Mouse (Mus musculus) ES-CJ7 (cell line): ENCODE measurements around the gene Klc1.
A peak's percentile ranks its signal among the peaks of the same experiment; 100 is the strongest.

Experiments
- DNase-seq: peaks from one replicate; pipeline ENCODE4 v3.0.0; 2011; ENCODE audit warnings: low read depth, low spot score

Gene Klc1

DNA sequence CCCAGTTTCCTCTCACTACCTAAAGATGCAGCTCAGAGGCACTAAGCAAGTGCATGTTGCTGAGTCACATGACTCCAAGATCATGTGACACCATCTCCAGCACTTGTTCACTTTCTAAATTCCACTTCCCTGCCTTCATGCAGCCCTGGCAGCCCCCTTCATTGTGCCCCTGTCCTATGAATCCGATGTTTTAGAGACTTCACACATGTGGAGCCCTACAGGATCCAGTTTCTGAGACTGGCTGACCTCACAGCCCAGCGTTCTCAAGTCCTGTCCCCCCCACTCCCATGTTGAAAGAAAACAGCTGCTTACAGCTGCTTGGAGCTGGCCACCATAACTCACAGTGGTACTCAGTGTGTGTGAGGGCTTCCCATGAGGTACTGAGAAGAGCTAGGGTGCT is 15.2 kb upstream of the Klc1 start:
- peak; percentile 69 for DNase-seq

DNA sequence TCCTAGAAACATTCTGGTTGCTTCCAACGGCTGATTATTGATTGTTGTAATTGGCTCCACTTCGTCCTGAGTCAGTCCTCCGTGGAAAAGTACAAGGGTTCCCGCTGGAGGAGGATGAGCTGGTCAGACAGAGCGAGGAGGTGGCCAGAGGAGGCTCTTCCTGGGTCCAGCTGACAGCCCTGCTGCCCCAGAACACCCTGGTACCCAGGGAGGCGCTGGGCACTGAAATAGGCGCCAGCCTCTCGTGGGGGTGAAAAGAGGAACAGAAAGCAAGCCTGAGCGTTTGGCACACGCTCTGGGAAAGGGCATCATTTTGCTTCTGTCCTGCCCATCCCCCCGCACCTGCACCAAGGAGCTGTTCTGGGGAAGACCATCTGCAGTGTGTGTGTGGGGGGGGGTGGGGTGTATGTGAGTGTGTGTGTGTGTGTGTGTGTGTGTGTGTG is 14.6 kb upstream of the Klc1 start:
- DNase-seq: no peak

DNA sequence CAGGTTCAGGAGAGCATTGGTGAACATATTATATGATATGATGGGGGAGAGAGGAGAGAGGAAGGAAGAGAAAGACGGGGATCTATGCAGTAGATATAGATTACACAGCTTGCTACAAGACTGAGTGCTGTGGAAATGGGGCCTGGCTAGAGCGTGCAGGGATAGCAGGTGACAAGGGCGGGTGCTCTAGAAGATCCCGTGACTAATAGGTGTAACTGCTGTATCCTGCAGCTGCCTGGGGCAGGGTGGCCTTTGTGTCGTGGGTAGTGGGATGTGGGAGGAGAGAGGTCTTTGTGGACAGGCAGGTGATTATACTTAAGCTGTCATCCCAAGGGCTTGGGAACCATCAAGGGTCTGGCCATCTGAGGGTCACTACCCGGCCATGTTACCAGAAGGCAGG is 13.4 kb upstream of the Klc1 start:
- no peak for DNase-seq

DNA sequence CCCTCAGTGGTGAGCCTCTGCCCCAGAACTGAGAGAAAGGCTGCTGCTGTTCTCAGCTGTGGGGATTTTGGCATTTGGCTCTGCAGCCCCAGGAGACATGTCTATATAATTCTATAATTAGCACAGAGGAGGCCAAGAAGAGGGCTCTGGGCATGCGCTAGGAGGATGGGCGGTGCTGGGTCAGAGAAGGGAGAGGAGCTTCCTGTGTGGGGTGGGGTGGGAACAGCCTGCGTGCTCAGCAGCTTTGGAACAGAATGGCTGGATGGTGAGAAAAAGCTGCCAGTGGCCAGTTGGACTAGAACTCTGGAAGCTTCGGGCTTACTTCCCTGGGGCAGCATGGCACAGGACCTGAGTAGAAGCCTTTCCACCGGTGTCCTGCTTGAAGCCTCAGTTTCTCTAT is 12.6 kb upstream of the Klc1 start:
- DNase-seq: no peak

DNA sequence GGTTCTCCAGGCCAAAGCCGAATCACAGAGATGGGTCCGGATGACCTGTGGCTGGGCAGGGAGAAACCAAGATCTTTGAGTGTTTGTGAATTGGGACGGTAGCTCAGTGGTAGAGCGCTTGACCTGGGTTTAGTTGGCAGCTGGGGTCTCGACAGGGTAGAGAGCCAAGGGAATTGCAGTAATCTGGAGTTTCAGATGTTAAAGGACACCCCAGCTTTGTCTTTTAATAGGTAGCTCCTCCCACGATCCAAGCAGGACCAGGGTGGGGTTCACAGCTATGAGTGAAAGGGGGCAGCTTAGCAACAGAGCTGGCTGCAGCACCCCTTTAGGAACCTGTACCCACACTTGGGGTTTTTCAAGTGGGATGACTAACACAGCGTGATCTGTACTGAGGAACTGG is 11.2 kb upstream of the Klc1 start:
- no peak for DNase-seq

DNA sequence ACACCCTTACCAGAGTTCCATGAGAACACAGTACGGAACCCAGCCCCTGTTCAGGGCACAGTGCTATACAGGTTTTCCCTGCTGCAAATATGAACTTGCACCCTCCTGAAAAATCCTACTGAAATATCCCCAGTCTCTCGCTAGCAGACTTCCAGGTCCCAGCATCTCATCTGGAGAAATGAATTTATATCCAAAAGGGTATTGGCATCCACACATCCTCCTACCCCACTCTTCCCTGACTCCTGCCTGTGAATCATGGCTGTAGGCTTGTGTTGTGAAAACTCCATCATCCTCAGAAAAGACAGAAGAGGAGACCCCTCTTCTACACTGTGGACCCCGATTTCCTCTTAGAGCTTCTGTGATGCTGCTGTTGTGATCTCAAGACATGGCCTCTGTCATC is 7.9 kb upstream of the Klc1 start:
- DNase-seq: no peak

DNA sequence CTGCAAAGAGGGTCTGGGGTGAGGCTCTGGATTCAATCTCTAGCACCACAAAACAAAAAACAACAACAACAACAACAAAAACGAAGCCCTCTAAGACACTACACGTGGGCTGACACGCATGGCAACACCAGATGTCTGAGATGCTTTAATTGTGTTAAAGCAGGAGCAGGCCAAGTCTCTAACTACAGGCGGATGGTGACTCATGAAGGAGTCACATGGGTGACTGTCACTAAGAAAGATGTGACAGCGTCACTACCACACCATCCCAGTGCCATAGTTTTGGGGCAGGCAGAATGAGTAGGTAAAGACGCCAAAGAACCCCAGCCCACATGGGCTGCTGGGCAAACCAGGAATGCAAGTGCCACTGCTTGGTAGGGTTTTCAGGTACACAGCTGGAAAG is 6.2 kb upstream of the Klc1 start:
- no peak for DNase-seq

DNA sequence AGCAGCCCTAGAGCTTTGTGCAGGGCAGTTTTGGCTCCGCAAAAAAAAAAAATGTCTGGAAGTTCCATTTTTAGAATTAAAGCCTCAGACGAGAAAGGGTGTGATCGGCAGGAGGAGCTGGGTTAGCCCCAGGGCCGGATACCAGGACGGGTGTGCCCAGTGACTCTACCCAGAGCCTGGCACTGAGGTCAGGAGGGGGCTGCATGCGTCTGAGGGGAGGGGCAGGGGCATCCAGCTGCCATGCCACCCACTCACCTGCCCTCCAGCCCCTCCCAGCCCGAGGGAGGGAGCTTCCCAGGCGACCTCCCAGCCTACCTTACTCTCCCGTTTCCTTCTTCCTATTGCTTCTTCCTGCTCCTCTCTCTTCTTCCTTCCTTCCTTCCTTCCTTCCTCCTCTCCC is 5.3 kb upstream of the Klc1 start:
- no peak for DNase-seq

DNA sequence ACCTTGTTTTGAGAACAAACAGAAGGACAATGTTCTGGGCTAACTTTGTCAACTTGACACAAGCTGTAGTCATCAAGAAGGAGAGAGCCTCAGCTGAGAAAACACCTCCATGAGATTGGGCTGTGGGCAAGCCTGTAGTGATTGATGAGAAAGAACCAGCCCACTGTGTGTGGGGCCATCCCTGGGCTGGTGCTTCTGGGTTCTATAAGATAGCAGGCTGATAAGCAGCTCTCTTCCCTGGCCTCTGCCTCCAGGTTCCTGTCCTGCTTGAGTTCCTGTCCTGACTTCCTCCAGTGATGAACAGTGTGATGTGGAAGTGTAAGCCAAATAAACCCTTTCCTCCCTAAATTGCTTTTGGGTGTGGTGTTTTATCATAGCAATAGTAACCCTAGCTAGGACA is 3.9 kb upstream of the Klc1 start:
- DNase-seq: no peak

DNA sequence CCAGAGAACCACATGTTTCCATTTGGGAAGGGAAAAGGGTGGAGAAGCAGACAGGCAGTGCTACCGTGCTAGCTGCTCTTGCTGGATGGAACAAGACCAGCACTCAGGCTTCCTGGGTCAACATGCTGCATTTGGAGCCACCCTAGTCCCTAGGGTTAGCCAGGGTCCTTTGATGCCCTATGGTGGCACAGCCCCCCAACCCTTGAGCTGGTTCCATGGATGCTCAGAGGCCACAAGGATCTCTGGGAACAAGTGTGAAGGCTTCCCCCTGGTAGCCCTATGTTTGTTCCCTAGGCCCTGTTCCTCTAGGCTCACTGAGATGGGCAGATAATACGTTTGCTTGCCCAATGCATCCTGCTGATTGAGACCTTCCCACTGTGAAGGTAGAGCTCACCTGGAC is 3.4 kb upstream of the Klc1 start:
- no peak for DNase-seq

DNA sequence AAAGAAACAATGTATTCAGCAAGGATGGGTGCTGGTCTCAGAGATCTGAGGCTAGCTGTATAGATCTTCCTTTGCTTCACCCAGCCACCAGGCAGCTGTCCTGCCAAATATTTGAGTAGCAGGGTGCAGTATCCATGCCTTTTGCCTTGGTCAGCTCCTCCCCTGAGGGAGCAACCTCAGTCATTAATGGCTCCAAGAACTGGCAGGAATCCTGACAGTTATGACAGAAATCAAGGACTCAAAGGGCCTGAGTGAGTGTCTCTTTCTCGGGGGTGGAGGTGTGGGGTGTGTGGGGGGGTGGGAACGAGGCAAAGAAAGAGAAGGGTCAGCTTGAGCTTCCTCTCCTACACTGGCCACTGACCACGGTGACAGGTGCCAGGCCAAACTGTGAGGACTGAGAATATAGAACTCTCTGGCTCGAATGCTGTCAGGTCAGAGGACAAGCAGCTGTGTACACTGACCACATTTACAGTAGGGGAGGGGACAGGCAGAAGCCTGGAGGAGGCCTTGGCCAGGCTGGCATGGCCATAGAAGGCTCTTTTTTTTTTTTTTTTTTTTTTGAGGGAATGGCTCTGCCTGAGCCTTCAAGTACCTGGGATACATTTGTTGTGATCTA is 2.5 kb upstream of the Klc1 start:
- no peak for DNase-seq

DNA sequence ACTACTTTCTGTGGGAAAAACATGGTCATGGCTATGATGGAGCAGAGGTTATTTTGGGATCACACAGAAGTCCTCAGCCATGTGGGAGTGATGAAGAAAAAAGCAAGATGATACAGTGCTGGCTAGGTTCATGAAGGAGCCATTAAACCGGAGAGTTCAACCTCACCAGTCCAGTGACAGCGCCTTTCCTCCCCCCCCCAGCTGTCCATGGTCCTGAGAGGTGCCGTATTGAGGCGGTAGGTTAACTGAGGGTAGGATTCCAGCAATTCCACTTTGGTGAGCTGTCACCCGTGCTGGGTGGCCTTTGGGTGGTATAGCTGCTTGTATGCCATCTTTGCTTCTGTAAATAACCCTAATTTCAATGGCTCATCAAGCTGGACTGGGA is 2.0 kb upstream of the Klc1 start:
- DNase-seq: no peak

DNA sequence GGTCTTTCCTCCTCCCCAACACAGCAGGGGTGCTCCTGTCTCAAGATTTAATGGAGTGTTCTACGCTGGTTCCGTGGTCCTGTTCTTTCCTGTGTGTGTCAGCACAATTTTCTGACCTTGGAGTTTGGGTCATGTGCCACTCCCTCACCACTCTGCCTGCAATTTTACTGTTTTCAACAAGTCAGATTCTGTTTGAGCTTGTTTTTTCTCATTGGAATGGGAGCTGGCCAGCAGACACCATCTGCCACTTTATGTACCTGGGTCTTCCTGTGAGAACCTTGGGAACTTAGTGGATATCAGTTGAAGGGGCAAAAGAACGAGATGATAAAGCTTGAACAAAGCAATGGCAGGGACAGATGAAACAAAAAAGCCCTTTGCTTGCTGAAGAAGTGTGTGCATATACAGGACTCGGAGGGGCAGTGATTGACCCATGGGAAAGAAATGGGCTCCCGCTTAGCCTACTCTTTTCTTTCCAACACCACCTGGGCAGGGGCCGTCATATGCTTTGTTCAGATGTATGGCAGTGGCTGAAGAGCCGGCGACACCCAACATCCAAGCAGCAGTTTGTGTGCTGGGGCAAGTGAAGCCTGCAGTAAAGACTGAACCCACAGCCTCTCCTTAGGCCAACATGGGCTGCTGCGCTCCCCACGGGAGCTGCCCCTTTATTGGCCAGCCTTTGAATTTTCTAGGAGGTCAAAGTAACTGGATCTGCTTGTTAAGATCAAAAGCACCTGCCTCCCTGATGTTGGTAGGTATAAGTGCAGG is 906 bp upstream of the Klc1 start:
- no peak for DNase-seq

DNA sequence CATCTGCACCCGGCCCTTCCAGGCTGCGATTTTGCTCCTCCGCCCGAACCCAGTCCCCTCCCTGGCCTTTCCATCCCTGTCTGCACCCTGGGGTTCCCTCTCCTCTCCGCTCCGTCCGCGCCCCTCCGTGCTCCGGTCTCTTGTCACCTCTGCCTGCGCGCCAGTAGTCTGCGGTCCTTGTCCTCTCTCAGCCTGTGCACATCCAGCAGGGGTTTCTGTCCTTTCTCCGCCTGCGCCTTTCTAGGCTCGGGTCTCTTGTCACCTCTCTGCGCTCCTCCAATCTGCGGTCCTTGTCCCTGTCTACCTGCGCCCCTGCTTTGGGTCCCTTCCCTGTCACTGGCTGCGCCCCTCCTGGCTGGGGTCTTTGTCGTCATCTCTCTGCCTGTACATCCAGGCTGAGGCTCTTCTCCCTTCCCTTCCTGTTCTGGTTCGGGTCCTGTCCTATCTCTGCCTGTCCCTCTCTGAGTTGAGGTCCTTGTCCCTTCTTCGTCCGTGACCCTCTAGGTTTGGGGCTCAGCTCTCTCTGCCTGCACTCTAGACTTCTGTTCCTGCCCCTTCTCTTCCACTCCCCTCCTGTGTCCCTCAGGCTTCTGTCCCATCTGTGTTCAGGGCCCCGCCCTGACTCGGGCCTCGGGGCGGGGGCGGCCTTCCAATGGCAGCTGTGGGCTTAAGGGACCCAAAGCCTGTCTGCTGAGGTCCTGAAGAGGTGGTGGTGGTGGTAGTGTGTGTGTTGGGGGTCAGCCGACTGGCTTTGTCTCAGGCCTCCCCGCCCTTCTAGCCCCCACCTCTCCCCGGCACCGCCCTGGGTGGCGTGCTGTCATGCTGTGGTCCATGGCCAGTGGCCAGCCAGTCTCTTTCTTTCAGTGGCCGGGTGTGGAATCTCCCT is 770 bp downstream of the Klc1 start:
- DNase-seq: no peak

DNA sequence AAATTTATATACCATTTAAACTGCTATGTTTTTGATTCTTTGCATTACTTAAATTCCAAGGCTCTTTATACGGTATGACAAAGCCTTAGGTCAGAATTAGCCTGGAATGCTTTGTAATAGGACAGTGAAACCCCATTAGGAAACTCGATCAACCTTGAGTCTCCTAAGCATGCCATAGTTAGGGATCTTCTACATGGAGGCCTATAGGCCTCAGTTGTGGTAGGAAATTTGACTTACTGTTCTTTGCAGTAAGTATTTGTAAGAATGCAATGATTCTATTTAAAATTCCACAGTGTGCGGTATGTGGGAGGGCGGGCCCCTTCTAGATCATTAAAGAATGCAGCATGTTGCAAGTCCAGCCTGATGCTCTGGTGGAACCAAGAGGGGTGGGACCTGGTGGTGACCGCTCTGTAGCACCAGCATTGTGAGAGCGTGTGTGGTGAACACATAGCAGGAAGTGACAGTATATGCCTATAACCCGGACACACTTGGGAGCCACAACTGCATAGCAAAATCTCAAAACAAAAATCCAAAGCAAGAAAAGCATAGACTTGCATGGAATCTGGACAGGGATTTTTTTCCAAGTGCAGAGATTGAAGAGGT is 1.8 kb downstream of the Klc1 start:
- no peak for DNase-seq

DNA sequence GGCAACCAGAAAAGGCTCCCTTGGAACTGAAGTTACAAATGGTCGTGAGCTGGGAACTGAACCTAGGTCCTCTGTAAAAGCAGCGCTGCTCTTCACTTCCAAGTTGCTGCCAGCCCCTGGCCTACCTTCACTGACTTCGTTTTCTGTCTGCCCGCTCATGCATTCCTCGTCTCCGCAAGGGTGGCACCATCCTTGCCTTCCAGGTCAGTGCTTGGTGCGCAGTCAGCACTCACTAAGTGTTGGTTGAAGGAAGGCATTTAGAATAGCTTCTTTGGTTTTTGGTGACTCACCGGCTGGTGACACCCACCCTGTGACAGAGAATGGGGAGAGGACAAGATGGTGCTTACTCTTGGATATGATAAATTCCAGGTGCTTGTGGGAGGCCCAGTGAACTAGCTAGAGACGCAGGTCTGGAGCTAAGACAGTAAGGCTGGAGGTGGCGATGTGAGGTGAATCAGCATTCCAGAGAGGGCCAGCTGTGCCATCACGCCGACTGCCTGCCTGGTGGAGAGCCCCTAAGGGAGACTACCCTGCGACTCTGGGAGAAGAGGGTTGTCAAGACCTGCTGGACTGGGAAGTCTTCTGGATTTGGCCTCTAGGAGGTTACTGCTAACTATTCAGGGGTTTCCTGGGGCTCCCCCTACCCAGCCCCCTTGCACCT is 4.1 kb downstream of the Klc1 start:
- no peak for DNase-seq

DNA sequence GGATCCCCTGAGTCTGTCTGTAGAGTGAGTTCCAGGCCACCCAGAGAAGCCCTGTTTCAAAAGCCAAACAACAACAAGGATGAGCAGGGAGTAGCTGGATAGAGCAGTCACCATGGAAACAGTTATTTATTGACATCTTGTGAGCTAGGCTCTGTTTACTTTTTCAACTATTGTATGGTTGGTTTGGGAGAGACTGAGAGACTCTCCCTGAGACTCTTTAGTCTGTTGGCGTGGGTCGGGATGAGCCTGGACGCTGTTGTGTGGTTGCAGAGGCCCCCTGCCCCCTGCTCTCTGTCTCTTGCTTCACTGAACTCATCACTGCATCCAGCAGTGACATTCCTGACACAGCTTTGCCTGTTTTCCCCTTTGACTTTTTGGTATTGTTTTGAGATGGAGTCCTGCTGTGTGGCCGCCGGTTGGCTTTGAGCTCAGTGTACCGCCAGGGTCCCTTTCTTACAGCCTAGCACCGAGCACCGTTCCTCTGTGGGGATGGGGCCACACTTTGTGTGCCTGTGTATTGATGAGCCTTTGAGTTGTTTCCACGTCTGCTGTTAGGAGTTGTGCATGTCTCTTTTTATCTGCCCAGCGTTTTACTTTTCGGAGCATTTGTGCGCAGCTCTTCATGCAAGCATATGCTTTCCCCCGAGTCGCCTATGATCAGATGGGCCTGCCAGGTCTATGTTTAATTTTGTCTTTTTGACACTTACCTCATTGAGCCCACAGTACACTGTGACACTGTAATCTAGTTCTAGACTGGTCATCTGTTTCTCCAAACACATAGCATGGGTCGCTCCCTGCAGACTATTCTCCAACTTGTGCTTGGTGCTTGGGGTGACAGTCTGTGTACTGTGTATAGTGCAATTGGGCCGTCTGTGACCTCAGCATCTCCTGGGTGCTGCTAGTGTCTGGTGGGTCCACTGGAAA is 7.9 kb downstream of the Klc1 start:
- DNase-seq: peak; percentile 61

DNA sequence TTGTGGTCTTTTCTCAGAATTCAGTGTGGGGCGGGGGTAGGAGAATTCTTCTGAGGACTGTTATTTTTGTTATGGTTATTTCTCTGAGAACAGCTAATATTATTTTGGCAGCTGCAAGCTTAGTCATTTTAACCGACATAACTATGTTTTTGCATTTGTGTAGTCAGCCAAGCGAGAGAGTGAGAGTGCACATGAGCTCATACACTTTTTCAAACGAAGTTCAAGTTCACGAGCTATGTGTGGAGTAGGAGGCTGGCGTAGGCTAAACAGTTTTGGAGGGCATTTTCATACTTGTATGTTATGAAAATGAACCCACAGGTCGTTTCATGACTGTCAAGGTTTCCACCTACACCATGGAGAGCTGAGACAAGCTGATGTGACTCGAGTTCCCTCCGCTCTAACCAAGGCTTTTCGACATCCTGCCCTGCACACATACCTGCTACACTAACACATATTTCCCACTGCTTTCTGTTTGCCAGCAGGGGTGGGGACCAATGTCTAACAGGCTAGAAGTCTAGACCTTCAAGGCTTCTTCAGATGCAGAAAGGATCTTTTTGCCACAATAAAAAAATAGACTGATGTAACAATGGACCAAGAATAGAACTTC is 9.8 kb downstream of the Klc1 start:
- no peak for DNase-seq

DNA sequence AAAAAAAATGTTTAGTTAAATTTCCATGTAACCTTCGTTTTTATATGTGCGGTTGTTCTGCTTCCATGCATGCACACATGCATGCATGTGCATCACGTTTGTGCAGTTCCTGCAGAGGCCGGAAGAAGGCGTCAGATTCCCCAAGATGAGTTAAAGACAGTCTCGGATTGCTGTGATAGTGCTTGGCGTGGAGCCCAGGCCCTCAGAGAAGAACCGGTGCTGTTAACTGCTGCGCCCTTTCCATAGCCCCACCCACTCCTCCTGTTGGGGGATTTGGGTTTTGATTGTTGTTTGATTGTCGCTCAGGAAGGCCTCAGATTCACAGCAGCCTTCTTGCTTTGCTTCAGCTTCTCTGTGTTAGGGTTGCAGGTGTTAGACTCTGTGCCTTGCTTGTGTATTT is 10.7 kb downstream of the Klc1 start:
- DNase-seq: peak; percentile 90
